Mouse (Mus musculus) bone marrow, adult 2 months (tissue): ENCODE measurements around the gene 4930415O20Rik. TPM values are rescaled to one million over a fixed set of nuclear protein-coding genes. Genes with fewer than 3 reads are reported as not detected.
A peak's percentile ranks its signal among the peaks of the same experiment; 100 is the strongest.

Experiments used
- H3K27ac ChIP-seq: fragments of 200-500 bp; 2 replicates; pipeline ENCODE4 v1.5.1; 2012; ENCODE audit warnings: low read depth, mild to moderate bottlenecking, control low read depth, inconsistent platforms, low read length; ENCODE audit not compliant: control insufficient read depth, poor library complexity, insufficient read depth
- H3K4me1 ChIP-seq: fragments of 200-500 bp; 2 replicates; pipeline ENCODE4 v1.6.1; 2011; ENCODE audit warnings: low read length; ENCODE audit not compliant: control insufficient read depth, insufficient read depth
- H3K4me3 ChIP-seq: fragments of 200-500 bp; replicated peaks from 2 replicates; pipeline ENCODE3; 2011; ENCODE audit warnings: mild to moderate bottlenecking, low read depth, low read length, control low read depth; ENCODE audit not compliant: control insufficient read depth
- CTCF ChIP-seq: fragments of 200-500 bp; IDR thresholded peaks from 2 replicates; pipeline ENCODE4 v1.5.1; 2011; ENCODE audit warnings: low read length, control low read depth; ENCODE audit not compliant: control insufficient read depth, insufficient read depth
- POLR2A ChIP-seq: fragments of 200-500 bp; IDR thresholded peaks from 2 replicates; pipeline ENCODE4 v1.6.1; 2011; ENCODE audit warnings: low read depth, mild to moderate bottlenecking, control low read depth, low read length, borderline replicate concordance; ENCODE audit not compliant: control insufficient read depth
- WGBS: fragments of 180-500 bp; shearing (Covaris S2); methylation state at CpG from one replicate; pipeline ENCODE4 v1.1.7; 2018; 5-methylcytosine and 5-hydroxymethylcytosine counted together
- polyA plus RNA-seq: library from polyadenylated mRNA; stranded (reverse); fragments of >200 nt; gene quantifications from 2 replicates; pipeline ENCODE4 v1.2.4, GENCODE M21; 2011; ENCODE audit warnings: low replicate concordance; ENCODE audit not compliant: missing spikeins, insufficient read depth, insufficient read length

4930415O20Rik gene
- polyA plus RNA-seq, 1 experiment: not detected

DNA sequence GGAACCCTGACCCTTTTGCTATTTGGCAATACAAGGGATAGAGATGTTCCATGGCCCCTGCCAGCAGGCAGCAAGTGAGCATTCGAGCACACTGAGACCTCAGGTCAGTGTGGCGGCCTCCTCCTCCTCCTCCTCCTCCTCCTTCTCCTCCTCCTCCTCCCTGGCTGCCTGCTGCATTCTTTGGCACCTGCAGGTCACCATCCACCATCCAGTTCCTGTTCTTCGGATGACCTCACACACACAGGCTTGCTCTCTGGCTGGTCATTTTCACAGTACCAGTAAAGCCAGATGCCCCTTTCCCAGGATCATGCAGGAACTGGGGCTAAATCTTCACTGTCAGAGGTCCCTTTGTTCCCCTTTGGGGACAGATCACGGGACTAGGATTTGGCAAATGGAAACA is 20.6 kb downstream of the 4930415O20Rik start:
- WGBS: 78% methylated on average over 4 of the region's 4 CpGs
- H3K4me3 ChIP-seq: no peak overlapping the region
- H3K27ac ChIP-seq: no peak overlapping the region
- no peak for TF ChIP-seq POLR2A
- no peak for TF ChIP-seq CTCF
- no peaks in the 10 kb centered on the region; the same call in 1 of the 2 replicates for H3K4me1 ChIP-seq

- H3K4me1 ChIP-seq: no peaks in the 10 kb centered on the region
- TF ChIP-seq POLR2A: no peak
- no peak for TF ChIP-seq CTCF
- 92% methylated on average over 19 of the region's 19 CpGs for WGBS
Observed at GRCm38 (mm10) chr15:98594193-98594592, 23.4 kb downstream of the 4930415O20Rik start.

GRCm38 (mm10) chr15:98595049-98595448 is 24.2 kb downstream of the 4930415O20Rik start:
- TF ChIP-seq CTCF: no peak
- no peak for TF ChIP-seq POLR2A
- no peak overlapping the region for H3K27ac ChIP-seq
- WGBS: 92% methylated on average over 5 of the region's 5 CpGs
- H3K4me1 ChIP-seq: no peaks in the 10 kb centered on the region
- H3K4me3 ChIP-seq: no peak overlapping the region

More at GRCm38 (mm10) chr15:98594193-98594592, 23.4 kb downstream of the 4930415O20Rik start:
- Histone ChIP-seq H3K4me3 (no peak overlapping the region), H3K27ac (no peak overlapping the region)

- 94% methylated on average over 14 of the region's 14 CpGs for WGBS
- Histone ChIP-seq H3K4me1 (no peaks in the 10 kb centered on the region), H3K27ac (no peak overlapping the region), H3K4me3 (no peak overlapping the region)
- no peak for TF ChIP-seq CTCF
- no peak for TF ChIP-seq POLR2A
Observed at GRCm38 (mm10) chr15:98596609-98597008, 25.8 kb downstream of the 4930415O20Rik start.

GRCm38 (mm10) chr15:98600036-98600709 is 29.4 kb downstream of the 4930415O20Rik start:
- Histone ChIP-seq H3K4me3 (no peak overlapping the region), H3K4me1 (peaks cover 4% of the 10 kb centered on the region), H3K27ac (no peak overlapping the region)
- no peak for TF ChIP-seq CTCF
- TF ChIP-seq POLR2A: no peak
- 87% methylated on average over 12 of the region's 12 CpGs for WGBS

- H3K4me3 ChIP-seq: peak overlapping the region; percentile 66
- peak overlapping the region; percentile 85 for H3K27ac ChIP-seq
- H3K4me1 ChIP-seq: peaks cover 4% of the 10 kb centered on the region
- no peak for TF ChIP-seq CTCF
- TF ChIP-seq POLR2A: no peak
- 58% methylated on average over 7 of the region's 7 CpGs for WGBS
Observed at GRCm38 (mm10) chr15:98601832-98602190, 31.0 kb downstream of the 4930415O20Rik start.

GRCm38 (mm10) chr15:98602191-98602881 is 31.5 kb downstream of the 4930415O20Rik start:
- 67% methylated on average over 13 of the region's 13 CpGs for WGBS
- Histone ChIP-seq H3K4me3 (peak overlapping the region; percentile 66), H3K27ac (peak overlapping the region; percentile 85), H3K4me1 (peaks cover 4% of the 10 kb centered on the region)
- no peak for TF ChIP-seq POLR2A
- no peak for TF ChIP-seq CTCF

GRCm38 (mm10) chr15:98602921-98603458 is 32.2 kb downstream of the 4930415O20Rik start:
- WGBS: 58% methylated on average over 4 of the region's 4 CpGs
- no peak for TF ChIP-seq CTCF
- TF ChIP-seq POLR2A: no peak
- peaks cover 4% of the 10 kb centered on the region for H3K4me1 ChIP-seq
- peak overlapping the region; percentile 66 for H3K4me3 ChIP-seq
- H3K27ac ChIP-seq: peak overlapping the region; percentile 85
